Mouse (Mus musculus): ENCODE measurements around the gene Cd52. TPM values are rescaled to one million over a fixed set of nuclear protein-coding genes. Genes with fewer than 3 reads are reported as not detected.
"Not testable (repeated sequence)": the region's sequence is repeated elsewhere in the genome, so short reads cannot be mapped to it uniquely, and the experiment has no call there.

The Cd52 gene
- polyA plus RNA-seq (2015; fragmentation: Nextera tagmentation; extraction: Ambion mirVana): 10.6 and 11.4 TPM in 2 replicates

DNA sequence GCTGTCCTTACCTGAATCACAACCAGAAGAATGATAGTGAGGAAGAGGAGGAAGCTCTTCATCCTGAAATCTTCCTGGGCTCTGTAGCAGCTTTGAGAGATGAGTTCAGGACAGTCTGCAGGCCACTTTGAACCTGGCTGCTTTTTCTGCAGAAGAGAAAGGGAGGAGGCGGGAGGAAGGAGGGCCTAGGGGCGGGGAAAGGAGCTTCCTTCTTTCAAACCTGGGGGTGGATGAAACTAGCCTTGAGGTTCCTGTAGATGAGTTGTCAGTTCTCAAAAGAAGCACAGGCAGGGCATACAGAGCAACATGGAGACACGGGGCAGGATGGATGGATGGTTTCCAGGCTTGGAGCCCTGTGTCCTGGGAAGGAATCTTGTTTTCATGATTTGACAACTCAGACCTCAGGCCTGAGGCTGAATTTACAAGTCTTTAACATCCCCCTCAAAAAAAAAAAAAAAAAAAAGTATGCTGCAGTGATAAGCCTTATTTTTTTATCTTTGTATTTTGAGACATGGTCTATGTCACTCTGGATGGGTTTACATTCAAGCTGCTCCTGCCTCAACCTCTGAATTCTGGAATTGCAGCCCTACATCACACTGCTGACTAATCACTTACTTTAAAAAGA is at the start of gene Cd52:
TSS of gene Cd52 (minus strand) at position 160 of the 625 bp plus-strand sequence.
- no peak within 1 kb of the TSS for H3K27ac ChIP-seq
- 57% methylated on average over 3 of the region's 3 CpGs for WGBS
- H3K9me3 ChIP-seq: no peaks in the 10 kb centered on the region
- ATAC-seq (ENCODE audit: low FRiP score, low read depth): no peak
- no peaks in the 10 kb centered on the region for H3K4me1 ChIP-seq
- no peak within 1 kb of the TSS for H3K4me2 ChIP-seq (replicated peaks)
- no peaks in the 10 kb centered on the region for H3K36me3 ChIP-seq
- H3K27me3 ChIP-seq: no peaks in the 10 kb centered on the region
- H3K4me3 ChIP-seq: no peak within 1 kb of the TSS
- H3K9ac ChIP-seq: no peak within 1 kb of the TSS

DNA sequence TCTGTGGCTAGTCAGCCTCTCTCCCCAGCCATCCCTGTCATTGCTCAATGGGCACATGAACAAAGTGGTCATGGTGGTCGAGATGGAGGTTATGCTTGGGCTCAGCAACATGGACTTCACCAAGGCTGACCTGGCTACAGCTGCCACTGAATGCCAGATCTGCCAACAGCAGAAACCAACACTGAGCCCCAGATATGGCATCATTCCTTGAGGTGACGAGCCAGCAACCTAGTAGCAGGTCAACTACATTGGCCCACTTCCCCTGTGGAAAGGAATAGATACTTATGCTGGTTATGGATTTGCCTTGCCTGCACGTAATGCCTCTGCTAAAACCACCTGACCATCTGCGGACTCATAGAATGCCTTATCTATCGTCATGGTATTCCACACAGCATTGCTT is 49.4 kb upstream of the Cd52 start:
- not testable (repeated sequence) for H3K9ac ChIP-seq; H3K4me2 ChIP-seq (replicated peaks); H3K4me1 ChIP-seq; ATAC-seq (ENCODE audit: low FRiP score, low read depth); H3K27me3 ChIP-seq; H3K27ac ChIP-seq; H3K9me3 ChIP-seq; H3K4me3 ChIP-seq
- 95% methylated on average over 5 of the region's 5 CpGs for WGBS
- H3K36me3 ChIP-seq: peaks cover 46% of the 10 kb centered on the region

DNA sequence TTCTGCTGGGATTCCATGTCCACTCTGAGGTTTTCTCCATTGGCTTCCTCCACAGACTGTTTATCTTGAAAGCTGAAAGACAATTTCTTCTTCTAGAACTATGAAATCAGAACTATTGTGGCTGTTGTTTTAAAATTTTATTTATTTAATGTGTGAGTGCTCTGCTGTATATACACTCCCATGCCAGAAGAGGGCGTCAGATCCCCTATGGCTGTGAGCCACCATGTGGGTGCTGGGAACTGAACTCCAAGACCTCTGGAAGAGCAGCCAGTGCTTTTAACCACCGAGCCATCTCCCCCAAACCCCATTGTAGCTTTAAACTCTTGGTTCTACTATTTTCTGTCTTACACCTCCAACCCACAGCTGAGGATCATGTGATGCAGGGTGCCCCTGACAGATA is 44.0 kb upstream of the Cd52 start:
- Histone ChIP-seq H3K27me3 (no peaks in the 10 kb centered on the region), H3K27ac (no peak overlapping the region), H3K9me3 (no peaks in the 10 kb centered on the region), H3K36me3 (peaks cover 21% of the 10 kb centered on the region), H3K4me1 (peaks cover 15% of the 10 kb centered on the region), H3K9ac (no peak overlapping the region), H3K4me3 (no peak overlapping the region), H3K4me2 (replicated peaks) (no peak overlapping the region)
- ATAC-seq (ENCODE audit: low FRiP score, low read depth): no peak
- WGBS: 96% methylated on average over 2 of the region's 2 CpGs

DNA sequence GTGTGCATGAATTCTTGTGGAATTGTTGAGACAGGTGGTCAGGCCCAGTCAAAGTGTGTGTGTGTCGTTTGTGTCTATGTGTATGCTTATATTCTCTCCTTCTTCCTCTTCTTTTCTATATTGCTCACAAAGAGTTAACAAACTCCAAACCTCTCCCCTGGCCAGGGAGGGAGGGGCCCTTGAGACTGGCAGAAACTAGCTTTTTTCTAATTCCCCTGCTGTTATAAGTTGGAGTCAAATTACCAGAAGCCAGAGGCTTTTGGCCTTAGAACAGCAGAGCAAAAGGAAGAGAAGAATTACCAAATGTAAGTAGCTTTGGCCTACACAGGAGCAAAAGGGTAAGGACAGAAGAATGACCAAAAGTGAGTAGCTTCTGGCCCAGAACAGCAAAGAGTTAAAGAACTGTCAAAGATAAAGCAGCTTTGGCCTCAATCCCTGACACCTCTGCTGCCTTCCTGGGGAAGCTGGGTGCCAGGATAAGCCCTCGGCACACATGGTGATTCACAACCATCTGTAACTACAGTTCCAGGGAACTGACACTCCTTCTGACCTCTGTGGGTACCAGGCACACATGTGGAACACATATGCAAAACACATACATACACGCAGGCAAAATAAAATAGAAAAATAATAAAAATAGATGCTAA is 41.5 kb upstream of the Cd52 start:
- Histone ChIP-seq H3K4me1 (peaks cover 15% of the 10 kb centered on the region), H3K27me3 (no peaks in the 10 kb centered on the region), H3K9ac (peak overlapping the region; percentile 31; the same call in 1 of the 2 replicates), H3K36me3 (peaks cover 25% of the 10 kb centered on the region), H3K27ac (peak overlapping the region; percentile 56; the same call in 1 of the 2 replicates), H3K4me3 (no peak overlapping the region), H3K4me2 (replicated peaks) (0 out of 2 replicates have a peak overlapping the region, but pooled peaks have one; percentile 9), H3K9me3 (no peaks in the 10 kb centered on the region)
- no peak for ATAC-seq (ENCODE audit: low FRiP score, low read depth)
- WGBS: 23% methylated on average over 3 of the region's 3 CpGs

DNA sequence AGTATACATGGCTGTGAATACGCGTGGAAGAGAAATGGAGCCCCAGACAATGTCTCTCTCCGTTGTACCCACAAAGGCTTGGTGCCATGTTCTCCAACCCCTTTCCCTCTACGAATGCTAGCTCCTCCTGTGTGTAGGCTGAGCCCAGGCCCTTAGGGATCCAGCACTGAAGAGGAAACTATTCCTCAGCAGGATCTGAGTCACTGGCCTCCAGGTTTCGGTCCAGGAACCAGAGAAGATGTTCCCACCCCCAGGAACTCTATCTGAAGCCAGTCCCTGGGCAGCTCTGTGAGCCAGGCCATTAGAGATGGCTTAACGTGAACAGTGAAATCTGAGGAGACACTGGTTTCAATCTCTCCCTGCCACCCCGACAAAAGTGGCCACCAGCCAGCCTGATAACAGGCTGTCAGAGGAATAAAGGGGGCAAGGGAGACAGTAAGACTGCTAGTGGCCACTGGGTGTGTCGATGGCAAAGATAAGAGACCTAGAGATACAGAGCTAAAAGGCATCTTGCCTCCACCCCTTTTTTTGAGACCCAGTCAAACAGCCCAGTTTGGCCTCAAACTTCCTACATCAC is 37.7 kb upstream of the Cd52 start:
- 71% methylated on average over 8 of the region's 8 CpGs for WGBS
- no peak overlapping the region for H3K27ac ChIP-seq
- peaks cover 22% of the 10 kb centered on the region for H3K36me3 ChIP-seq
- no peak for ATAC-seq (ENCODE audit: low FRiP score, low read depth)
- H3K4me2 ChIP-seq (replicated peaks): no peak overlapping the region
- no peaks in the 10 kb centered on the region for H3K27me3 ChIP-seq
- H3K9ac ChIP-seq: no peak overlapping the region
- H3K4me3 ChIP-seq: no peak overlapping the region
- no peaks in the 10 kb centered on the region for H3K9me3 ChIP-seq
- H3K4me1 ChIP-seq: peaks cover 39% of the 10 kb centered on the region

DNA sequence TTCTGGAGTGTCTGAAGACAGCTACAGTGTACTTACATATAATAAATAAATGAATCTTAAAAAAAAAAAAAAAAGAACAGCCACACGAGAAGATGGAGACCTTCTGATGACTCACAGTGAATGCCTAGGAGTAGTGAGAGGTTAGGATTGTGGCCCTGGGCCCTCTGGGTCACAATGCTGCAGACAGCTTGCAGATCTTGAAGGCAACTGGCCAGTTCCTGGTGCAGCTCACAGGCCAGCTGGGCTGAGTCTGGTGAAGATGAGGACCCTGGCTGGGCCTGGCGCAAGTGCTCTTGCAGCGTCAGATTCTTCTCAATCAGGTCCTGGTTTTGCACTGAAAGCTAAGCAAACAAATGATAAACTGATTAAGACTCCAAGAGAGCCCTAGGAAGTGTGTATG is 37.2 kb upstream of the Cd52 start:
- 86% methylated on average over 3 of the region's 3 CpGs for WGBS
- no peak overlapping the region for H3K27ac ChIP-seq
- H3K4me2 ChIP-seq (replicated peaks): no peak overlapping the region
- no peak overlapping the region for H3K9ac ChIP-seq
- peaks cover 43% of the 10 kb centered on the region for H3K4me1 ChIP-seq
- H3K27me3 ChIP-seq: no peaks in the 10 kb centered on the region
- H3K9me3 ChIP-seq: no peaks in the 10 kb centered on the region
- H3K4me3 ChIP-seq: no peak overlapping the region
- H3K36me3 ChIP-seq: peaks cover 19% of the 10 kb centered on the region
- ATAC-seq (ENCODE audit: low FRiP score, low read depth): no peak

DNA sequence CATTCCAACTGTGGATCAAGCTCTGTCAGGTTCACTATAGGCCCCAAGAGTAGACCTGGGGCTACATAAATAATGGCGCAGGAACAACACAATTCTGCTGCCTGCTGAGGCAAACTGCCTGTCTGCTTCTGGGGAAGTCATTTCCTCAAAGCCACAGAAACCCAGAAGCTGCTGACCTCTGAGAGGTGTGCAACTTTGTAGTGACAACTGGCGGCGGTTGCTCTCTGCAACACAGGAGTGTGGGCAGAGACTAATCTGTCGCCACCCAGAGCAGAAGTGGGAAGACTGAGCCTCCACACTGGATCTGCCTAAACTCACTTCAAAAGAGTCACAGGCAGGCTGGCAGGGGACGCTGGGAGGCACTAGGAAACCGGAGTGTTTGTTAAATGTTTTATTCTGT is 34.6 kb upstream of the Cd52 start:
- no peak for ATAC-seq (ENCODE audit: low FRiP score, low read depth)
- peak overlapping the region; percentile 87 for H3K4me3 ChIP-seq
- WGBS: 21% methylated on average over 6 of the region's 6 CpGs
- peaks cover 36% of the 10 kb centered on the region for H3K4me1 ChIP-seq
- H3K27me3 ChIP-seq: no peaks in the 10 kb centered on the region
- peak overlapping the region; percentile 90 for H3K27ac ChIP-seq
- H3K4me2 ChIP-seq (replicated peaks): peak overlapping the region; percentile 83
- no peaks in the 10 kb centered on the region for H3K9me3 ChIP-seq
- H3K9ac ChIP-seq: peak overlapping the region; percentile 93; the same call in 1 of the 2 replicates
- peaks cover 33% of the 10 kb centered on the region for H3K36me3 ChIP-seq

DNA sequence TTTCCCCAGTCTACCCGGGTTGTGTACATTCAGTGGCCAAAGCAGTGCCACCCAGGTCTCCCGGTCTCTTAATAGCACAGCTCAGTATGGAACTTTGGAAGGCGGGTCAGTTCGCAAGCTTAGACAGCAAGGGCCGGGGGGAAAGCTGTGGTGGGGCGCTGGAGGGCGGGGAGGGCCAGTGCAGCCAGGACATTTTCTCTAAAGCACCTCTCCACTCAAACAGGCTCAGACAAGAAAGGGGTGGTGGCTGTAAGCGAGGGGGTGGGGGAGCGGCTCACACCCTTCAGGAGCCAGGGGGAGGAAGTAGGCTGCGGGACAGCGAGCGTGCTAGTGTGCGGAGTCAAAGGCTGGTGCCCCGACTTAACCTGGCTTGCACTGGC is 34.1 kb upstream of the Cd52 start:
- Histone ChIP-seq H3K27me3 (no peaks in the 10 kb centered on the region), H3K9me3 (no peaks in the 10 kb centered on the region), H3K4me3 (peak overlapping the region; percentile 87), H3K4me2 (replicated peaks) (peak overlapping the region; percentile 83), H3K4me1 (peaks cover 36% of the 10 kb centered on the region), H3K36me3 (peaks cover 33% of the 10 kb centered on the region), H3K27ac (peak overlapping the region; percentile 90), H3K9ac (peak overlapping the region; percentile 93)
- 2% methylated on average over 14 of the region's 14 CpGs for WGBS
- ATAC-seq (ENCODE audit: low FRiP score, low read depth): peak; percentile 38

DNA sequence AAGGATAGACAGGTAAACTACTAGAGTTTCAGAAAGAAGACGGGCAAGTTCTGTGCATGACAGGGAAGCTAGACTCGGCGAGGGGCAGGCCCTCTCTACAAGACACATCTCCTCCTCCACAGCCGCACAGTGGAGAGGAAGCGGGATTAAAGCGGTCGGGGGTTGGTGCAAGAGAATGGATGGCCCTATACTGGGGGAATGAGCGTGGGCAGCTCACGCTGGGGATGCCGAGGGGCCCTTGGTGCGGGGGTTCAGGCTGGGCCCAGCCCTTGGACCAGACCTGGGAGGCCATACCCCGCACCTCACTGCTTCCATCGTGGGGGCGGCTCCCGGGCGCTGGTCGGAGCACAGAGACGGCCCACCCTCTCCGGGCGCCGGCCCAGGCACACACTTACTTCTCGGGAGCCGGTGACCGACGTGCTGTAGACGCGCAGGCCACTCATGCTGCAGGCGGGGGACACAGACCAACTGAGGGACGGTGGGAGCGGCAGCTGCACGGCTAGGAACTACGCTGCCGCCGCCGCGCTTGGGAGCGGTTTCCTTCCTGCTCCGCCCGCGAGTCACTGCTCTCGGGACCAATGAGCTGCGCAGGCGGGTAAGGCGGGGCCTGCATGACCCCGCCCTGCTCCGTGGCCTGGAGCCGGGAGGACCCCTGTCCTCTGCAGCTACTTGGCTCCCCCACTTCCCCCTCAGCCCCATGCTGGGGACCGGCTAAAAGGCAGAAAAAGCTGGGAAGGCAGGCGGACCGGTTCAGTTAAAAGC is 33.5 kb upstream of the Cd52 start, which contains the start of gene Sh3bgrl3:
TSS of gene Sh3bgrl3 (minus strand) at position 569 of the 762 bp plus-strand sequence.
- WGBS: under 1% methylated on average over 50 of the region's 50 CpGs
- H3K9ac ChIP-seq: peak within 1 kb of the TSS; percentile 93
- no peaks in the 10 kb centered on the region for H3K27me3 ChIP-seq
- peaks cover 31% of the 10 kb centered on the region for H3K36me3 ChIP-seq
- peak within 1 kb of the TSS; percentile 83 for H3K4me2 ChIP-seq (replicated peaks)
- no peaks in the 10 kb centered on the region for H3K9me3 ChIP-seq
- H3K4me3 ChIP-seq: peak within 1 kb of the TSS; percentile 87
- H3K4me1 ChIP-seq: peaks cover 36% of the 10 kb centered on the region
- H3K27ac ChIP-seq: peak within 1 kb of the TSS; percentile 90
- ATAC-seq (ENCODE audit: low FRiP score, low read depth): peak; percentile 95

DNA sequence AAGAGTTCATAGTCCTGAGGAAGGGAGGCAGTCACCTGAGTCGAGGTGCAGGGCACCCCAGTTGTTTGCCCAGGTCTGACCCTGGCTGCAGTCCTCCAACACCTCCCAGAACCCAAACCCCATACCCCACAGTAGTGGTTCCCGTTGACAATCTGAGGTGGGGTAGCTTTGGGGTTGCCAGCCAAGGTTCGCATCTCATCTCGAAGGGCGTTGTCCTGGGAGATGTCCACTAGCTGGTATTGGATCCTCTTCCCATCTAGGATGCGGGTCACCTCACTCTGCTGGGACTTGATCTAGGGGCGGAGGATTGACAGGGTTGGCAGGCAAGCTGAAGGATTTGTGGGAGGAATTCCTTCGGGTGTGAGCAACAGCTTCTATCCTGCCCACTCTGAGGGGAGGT is 32.9 kb upstream of the Cd52 start:
- ATAC-seq (ENCODE audit: low FRiP score, low read depth): no peak
- peak overlapping the region; percentile 93 for H3K9ac ChIP-seq
- WGBS: 56% methylated on average over 8 of the region's 8 CpGs

DNA sequence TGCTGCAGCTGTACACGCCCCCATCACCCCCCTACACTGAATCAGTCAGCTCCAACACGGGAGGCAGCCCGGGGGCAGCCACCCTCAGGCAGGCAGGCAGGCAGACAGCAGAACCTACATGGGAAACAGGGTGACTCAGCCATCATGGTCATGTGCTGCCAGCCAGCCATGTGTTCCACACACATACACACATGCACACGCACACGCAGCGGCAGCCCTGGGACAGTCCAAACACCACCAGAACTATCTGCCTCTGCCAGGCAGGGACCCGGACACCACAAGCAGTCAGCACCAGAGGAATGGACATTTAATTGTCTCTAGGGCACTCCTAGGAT is 32.2 kb upstream of the Cd52 start:
- H3K4me1 ChIP-seq: peaks cover 36% of the 10 kb centered on the region
- ATAC-seq (ENCODE audit: low FRiP score, low read depth): no peak
- peaks cover 27% of the 10 kb centered on the region for H3K36me3 ChIP-seq
- no peaks in the 10 kb centered on the region for H3K9me3 ChIP-seq
- WGBS: 84% methylated on average over 7 of the region's 7 CpGs
- peak overlapping the region; percentile 93 for H3K9ac ChIP-seq
- H3K4me2 ChIP-seq (replicated peaks): peak overlapping the region; percentile 83
- peak overlapping the region; percentile 87 for H3K4me3 ChIP-seq
- H3K27me3 ChIP-seq: no peaks in the 10 kb centered on the region
- no peak overlapping the region for H3K27ac ChIP-seq

More for the DNA sequence above, 32.9 kb upstream of the Cd52 start:
- Histone ChIP-seq H3K9me3 (no peaks in the 10 kb centered on the region), H3K27me3 (no peaks in the 10 kb centered on the region), H3K36me3 (peaks cover 31% of the 10 kb centered on the region), H3K4me2 (replicated peaks) (peak overlapping the region; percentile 83), H3K27ac (0 out of 2 replicates have a peak overlapping the region, but pooled peaks have one; percentile 90), H3K4me1 (peaks cover 36% of the 10 kb centered on the region), H3K4me3 (peak overlapping the region; percentile 87)
